In genomic region chr12:70974441-70975266, GRCm38 (mm10) we compare ENCODE assay signal across 8 mouse cellular contexts. TPM values are rescaled to one million over a fixed set of nuclear protein-coding genes. Genes with fewer than 3 reads are reported as not detected.
DNase-seq lines count a peak whose midpoint lies in the region; ATAC-seq and TF ChIP-seq lines count a peak whose summit lies in the region.

Gene Psma3 (plus strand): TSS chr12:70974621.

- H3K36me3 ChIP-seq in G1E (replicated peaks), result peaks cover 25% of the 10 kb centered on the region
- H3K36me3 ChIP-seq in forebrain, embryonic 16.5 days (ENCODE audit: control insufficient read depth, insufficient read depth), result 0 out of 2 replicates have a peak, but pooled peaks cover under 1% of the 10 kb centered on the region
- peaks cover 17% of the 10 kb centered on the region for H3K36me3 ChIP-seq in lung, embryonic 14.5 days (ENCODE audit: insufficient read depth)
- 0 out of 2 replicates have a peak, but pooled peaks cover 5% of the 10 kb centered on the region for H3K36me3 ChIP-seq in thymus, adult 2 months (ENCODE audit: control insufficient read depth, insufficient read depth, low read length)

- no peaks in the 10 kb centered on the region for H3K9me3 ChIP-seq in G1E (replicated peaks)
- no peaks in the 10 kb centered on the region for H3K9me3 ChIP-seq in forebrain, embryonic 16.5 days (ENCODE audit: control insufficient read depth, low read length)
- H3K9me3 ChIP-seq in lung, embryonic 14.5 days (ENCODE audit: low read depth, low read length), result no peaks in the 10 kb centered on the region

- WGBS in forebrain, embryonic 16.5 days, result under 1% methylated on average over 71 of the region's 71 CpGs
- WGBS in lung, embryonic 14.5 days, result under 1% methylated on average over 71 of the region's 71 CpGs
- WGBS in olfactory bulb, adult 2 months, result under 1% methylated on average over 71 of the region's 71 CpGs
- under 1% methylated on average over 71 of the region's 71 CpGs for WGBS in thymus, adult 2 months

- no peak for TF ChIP-seq CTCF in G1E (IDR thresholded peaks at IDR 0.05; ENCODE audit: low read depth, low read length)
- TF ChIP-seq CTCF in layer of hippocampus, adult 2 months (conservative IDR thresholded peaks at IDR 0.05), result peak; percentile 40
- no peak for TF ChIP-seq CTCF in lung, embryonic 14.5 days (IDR thresholded peaks at IDR 0.05; ENCODE audit: low read depth)
- no peak for TF ChIP-seq CTCF in olfactory bulb, adult 2 months (IDR thresholded peaks at IDR 0.05; ENCODE audit: insufficient read depth, low read depth, low read length)
- no peak for TF ChIP-seq CTCF in thymus, adult 2 months (IDR thresholded peaks at IDR 0.05; ENCODE audit: borderline replicate concordance, control insufficient read depth, extremely low read depth, insufficient read depth, low read length, poor library complexity)

- intact Hi-C loops in heart, postnatal 36 days (cut with DNase I), result loop anchor here (2.0 to 5.0 kb wide), 2 partner anchors 42 to 163 kb away; partner anchors contain the start of genes 2700049A03Rik and Timm9

- peak within 1 kb of the TSS; percentile 94 for H3K27ac ChIP-seq in forebrain, embryonic 16.5 days (ENCODE audit: low read length)
- peak within 1 kb of the TSS; percentile 100 for H3K27ac ChIP-seq in layer of hippocampus, adult 2 months
- H3K27ac ChIP-seq in lung, embryonic 14.5 days (ENCODE audit: low read depth), result peak within 1 kb of the TSS; percentile 96
- peak within 1 kb of the TSS; percentile 73 for H3K27ac ChIP-seq in olfactory bulb, adult 2 months (ENCODE audit: insufficient read depth, low read depth, low read length)
- H3K27ac ChIP-seq in thymus, adult 2 months (ENCODE audit: control insufficient read depth, insufficient read depth, low read length), result peak within 1 kb of the TSS; percentile 68

- peak within 1 kb of the TSS; percentile 78 for H3K4me2 ChIP-seq in forebrain, embryonic 16.5 days (ENCODE audit: low read length)
- H3K4me2 ChIP-seq in lung, embryonic 14.5 days, result peak within 1 kb of the TSS; percentile 71

- H3K9ac ChIP-seq in forebrain, embryonic 16.5 days (replicated peaks; ENCODE audit: low read depth, low read length), result peak within 1 kb of the TSS; percentile 99
- peak within 1 kb of the TSS; percentile 97 for H3K9ac ChIP-seq in lung, embryonic 14.5 days

- H3K27me3 ChIP-seq in G1E (ENCODE audit: insufficient read depth, low read length), result no peaks in the 10 kb centered on the region
- H3K27me3 ChIP-seq in forebrain, embryonic 16.5 days (replicated peaks; ENCODE audit: control insufficient read depth, insufficient read depth, low read length), result no peaks in the 10 kb centered on the region
- H3K27me3 ChIP-seq in lung, embryonic 14.5 days (ENCODE audit: insufficient read depth, low read length), result no peaks in the 10 kb centered on the region
- H3K27me3 ChIP-seq in thymus, adult 2 months (ENCODE audit: control insufficient read depth, insufficient read depth, low read length), result no peaks in the 10 kb centered on the region

- peak; percentile 92 for DNase-seq in G1E (ENCODE audit: low spot score)
- DNase-seq in cerebellum, adult 18-20 months, result peak; percentile 90 to 91
- peak; percentile 86 to 92 for DNase-seq in heart, postnatal 36 days
- DNase-seq in layer of hippocampus, adult 2 months (ENCODE audit: low spot score in 2 of 2), result peak; percentile 84 to 92
- DNase-seq in lung, embryonic 14.5 days, result peak; percentile 98
- DNase-seq in thymus, adult 2 months, result peak; percentile 88

- peak within 1 kb of the TSS; percentile 91 for H3K4me3 ChIP-seq in G1E (ENCODE audit: low read depth, low read length)
- peak within 1 kb of the TSS; percentile 100 for H3K4me3 ChIP-seq in forebrain, embryonic 16.5 days (replicated peaks; ENCODE audit: low read length)
- peak within 1 kb of the TSS; percentile 98 for H3K4me3 ChIP-seq in layer of hippocampus, adult 2 months
- H3K4me3 ChIP-seq in lung, embryonic 14.5 days (ENCODE audit: low read depth, low read length), result peak within 1 kb of the TSS; percentile 99
- peak within 1 kb of the TSS; percentile 80 for H3K4me3 ChIP-seq in olfactory bulb, adult 2 months (ENCODE audit: insufficient read depth, low read depth, low read length)
- peak within 1 kb of the TSS; percentile 62 for H3K4me3 ChIP-seq in thymus, adult 2 months (ENCODE audit: control insufficient read depth, insufficient read depth, low read length)

- TF ChIP-seq POLR2A in olfactory bulb, adult 2 months (IDR thresholded peaks at IDR 0.05; ENCODE audit: insufficient read depth, low read depth, low read length), result peak; percentile 73
- TF ChIP-seq POLR2A in thymus, adult 2 months (IDR thresholded peaks at IDR 0.05; ENCODE audit: control insufficient read depth, extremely low read depth, insufficient read depth, low read length, poor library complexity), result peak; percentile 77

- peaks cover 36% of the 10 kb centered on the region for H3K4me1 ChIP-seq in G1E (ENCODE audit: insufficient read depth, low read depth, low read length)
- H3K4me1 ChIP-seq in forebrain, embryonic 16.5 days (replicated peaks; ENCODE audit: control insufficient read depth, insufficient read depth, low read length), result peaks cover 12% of the 10 kb centered on the region
- no peaks in the 10 kb centered on the region; the same call in 1 of the 2 replicates for H3K4me1 ChIP-seq in lung, embryonic 14.5 days (ENCODE audit: insufficient read depth)
- H3K4me1 ChIP-seq in olfactory bulb, adult 2 months (ENCODE audit: control insufficient read depth, insufficient read depth, low read length), result 0 out of 2 replicates have a peak, but pooled peaks cover 3% of the 10 kb centered on the region
- peaks cover 6% of the 10 kb centered on the region for H3K4me1 ChIP-seq in thymus, adult 2 months (replicated peaks; ENCODE audit: control insufficient read depth, insufficient read depth, low read length)

- peak; percentile 97 for ATAC-seq in G1E (ENCODE audit: extremely low read depth, insufficient number of reproducible peaks, low FRiP score, poor library complexity, severe bottlenecking)
- peak; percentile 100 for ATAC-seq in forebrain, embryonic 16.5 days
- ATAC-seq in lung, embryonic 14.5 days (ENCODE audit: insufficient read depth), result peak; percentile 99

RNA-seq across cellular contexts. Expression of gene Psma3, which starts in this region (rescaled TPM):
- total RNA-seq in G1E (2014; fragmentation: Nextera tagmentation), result 183 and 246 TPM in 2 replicates
- total RNA-seq in G1E (2017), result 341 and 392 TPM in 2 replicates
- polyA plus RNA-seq in G1E (2012), result 16.7 and 25.5 TPM in 2 replicates
- polyA plus RNA-seq in forebrain, embryonic 16.5 days (2015; fragmentation: Nextera tagmentation; extraction: Ambion mirVana), result 575 and 587 TPM in 2 replicates
- 100 to 1,000 TPM; 193 to 201 TPM for total RNA-seq in heart, postnatal 36 days (2021)
- total RNA-seq in layer of hippocampus, adult 2 months (2021), result 100 to 1,000 TPM; 193 to 200 TPM
- polyA plus RNA-seq in lung, embryonic 14.5 days (2014; fragmentation: Nextera tagmentation; extraction: Ambion mirVana), result 621 and 650 TPM in 2 replicates
- polyA plus RNA-seq in olfactory bulb, adult 2 months (2012; ENCODE audit: insufficient read depth, insufficient read length, low replicate concordance, missing spikeins), result not detected in 2 replicates
- 28.2 and 35.6 TPM in 2 replicates for polyA plus RNA-seq in thymus, adult 2 months (2012; rRNA removed)

Comparison
In these comparisons a context has a peak if more than half of its experiments do, and no peak if none do; other contexts are left out.
1. Peak in every context shown above with its lines: DNase-seq, ATAC-seq, H3K4me3 ChIP-seq and H3K27ac ChIP-seq.